Mouse (Mus musculus) embryonic facial prominence, embryonic 11.5 days (tissue): Measurements from ENCODE around the gene Nr2f2. TPM values are rescaled to one million over a fixed set of nuclear protein-coding genes. Genes with fewer than 3 reads are reported as not detected.
A peak's percentile ranks its signal among the peaks of the same experiment; 100 is the strongest.

Experiments
- ATAC-seq: fragments of 200-750 bp; cut with Nextera tagmentation; replicated peaks from 2 replicates; pipeline ENCODE4 v1.8.0; 2017; ENCODE audit warnings: low read depth; ENCODE audit not compliant: insufficient number of reproducible peaks, low FRiP score, low TSS enrichment
- DNase-seq: peaks from one replicate; pipeline ENCODE4 v3.0.0-alpha.2; 2015; ENCODE audit warnings: low spot score
- H3K27ac ChIP-seq: fragments of 300-500 bp; sonication (generic); replicated peaks from 2 replicates; pipeline ENCODE4 v1.5.1; 2014; ENCODE audit warnings: mild to moderate bottlenecking, low read depth, low read length, control low read depth
- H3K27me3 ChIP-seq: fragments of 300-500 bp; sonication (generic); 2 replicates; pipeline ENCODE4 v1.6.1; 2014; ENCODE audit warnings: mild to moderate bottlenecking, low read length, moderate library complexity, mixed read lengths; ENCODE audit not compliant: control insufficient read depth, insufficient read depth
- H3K36me3 ChIP-seq: fragments of 300-500 bp; sonication (generic); replicated peaks from 2 replicates; pipeline ENCODE4 v1.6.1; 2014; ENCODE audit warnings: low read depth, mild to moderate bottlenecking, low read length, moderate library complexity, mixed read lengths; ENCODE audit not compliant: control insufficient read depth, insufficient read depth
- H3K4me1 ChIP-seq: fragments of 300-500 bp; sonication (generic); 2 replicates; pipeline ENCODE4 v1.6.1; 2014; ENCODE audit warnings: low read length, mixed read lengths; ENCODE audit not compliant: control insufficient read depth, insufficient read depth
- H3K4me2 ChIP-seq: fragments of 300-500 bp; sonication (generic); 2 replicates; pipeline ENCODE4 v1.6.1; 2014; ENCODE audit warnings: low read depth, mild to moderate bottlenecking, control low read depth, low read length, moderate library complexity
- H3K4me3 ChIP-seq: fragments of 300-500 bp; sonication (generic); 2 replicates; pipeline ENCODE4 v1.5.1; 2014; ENCODE audit warnings: low read depth, low read length, control low read depth
- H3K9ac ChIP-seq: fragments of 300-500 bp; sonication (generic); replicated peaks from 2 replicates; pipeline ENCODE4 v1.6.1; 2014; ENCODE audit warnings: mild to moderate bottlenecking, control low read depth, low read length
- H3K9me3 ChIP-seq: fragments of 300-500 bp; sonication (generic); replicated peaks from 2 replicates; pipeline ENCODE4 v1.6.1; 2016; ENCODE audit warnings: mild to moderate bottlenecking, low read length, inconsistent platforms, mixed read lengths; ENCODE audit not compliant: control insufficient read depth
- WGBS: fragments of 180-500 bp; shearing (Covaris S2); extraction: QIAGEN DNeasy Blood & Tissue Kit; methylation state at CpG from one replicate; pipeline ENCODE4 v1.1.7; 2014; 5-methylcytosine and 5-hydroxymethylcytosine counted together
- polyA plus RNA-seq: library from polyadenylated mRNA; unstranded; fragments of >200 nt; fragmentation: Nextera tagmentation; extraction: Ambion mirVana; gene quantifications from 2 replicates; pipeline ENCODE4 v1.2.1, GENCODE M21; 2014

The Nr2f2 gene
- polyA plus RNA-seq, 1 experiment from 2014 or later: 114 TPM

DNA sequence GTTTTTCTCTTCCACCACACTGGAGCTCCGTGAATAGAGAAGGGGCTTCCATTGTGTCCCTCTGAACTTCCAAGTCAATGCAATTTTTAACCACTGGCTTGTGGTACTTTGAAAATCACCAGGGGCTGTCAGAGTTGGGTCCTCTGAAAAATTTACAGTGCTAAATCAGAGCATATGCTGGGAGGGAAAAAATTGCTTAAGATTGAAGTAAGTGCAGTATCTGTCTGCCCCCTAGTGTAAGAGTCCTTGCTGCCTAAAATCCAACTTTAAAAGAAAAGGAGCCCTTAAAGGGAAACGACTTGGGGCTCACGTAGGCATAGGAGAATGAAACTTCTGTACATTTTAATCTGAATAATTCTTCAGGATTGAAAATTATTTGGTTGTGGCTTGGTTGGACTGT is 1.7 kb downstream of the Nr2f2 start:
- peaks cover 9% of the 10 kb centered on the region for H3K27me3 ChIP-seq
- peak overlapping the region; percentile 75 for H3K27ac ChIP-seq
- ATAC-seq (no peak), DNase-seq (peak; percentile 85)
- H3K4me3 ChIP-seq: peak overlapping the region; percentile 41
- H3K9me3 ChIP-seq: no peaks in the 10 kb centered on the region
- H3K9ac ChIP-seq: peak overlapping the region; percentile 45
- no peaks in the 10 kb centered on the region for H3K36me3 ChIP-seq
- WGBS: 0% methylated on average over 3 of the region's 3 CpGs
- H3K4me1 ChIP-seq: peaks cover 4% of the 10 kb centered on the region; the same call in 1 of the 2 replicates
- peak overlapping the region; percentile 25 for H3K4me2 ChIP-seq

DNA sequence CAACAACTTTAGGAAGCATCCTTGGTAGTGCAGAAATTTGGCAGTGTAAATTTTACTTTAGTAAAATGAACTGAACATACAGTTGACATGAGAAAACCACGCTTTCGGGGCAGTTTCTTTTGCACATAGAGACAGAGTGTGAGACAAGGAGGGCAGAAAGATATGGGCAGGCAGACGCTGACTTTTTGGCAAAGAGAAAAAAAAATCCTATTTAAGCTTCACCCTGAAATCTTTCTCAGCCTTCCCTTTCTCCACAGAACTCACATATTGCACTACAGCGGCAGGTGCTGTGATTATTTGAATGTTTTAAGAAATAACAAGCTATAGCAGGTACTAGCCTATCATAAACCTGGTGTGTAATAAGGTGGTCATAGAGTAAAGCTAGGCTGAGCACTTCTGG is 3.2 kb downstream of the Nr2f2 start:
- H3K4me1 ChIP-seq: peaks cover 4% of the 10 kb centered on the region; the same call in 1 of the 2 replicates
- H3K4me3 ChIP-seq: peak overlapping the region; percentile 9
- H3K9ac ChIP-seq: peak overlapping the region; percentile 37; the same call in 1 of the 2 replicates
- WGBS: 18% methylated on average over 4 of the region's 4 CpGs
- ATAC-seq (no peak), DNase-seq (no peak)
- no peaks in the 10 kb centered on the region for H3K36me3 ChIP-seq
- H3K9me3 ChIP-seq: no peaks in the 10 kb centered on the region
- H3K27ac ChIP-seq: peak overlapping the region; percentile 20; the same call in 1 of the 2 replicates
- H3K4me2 ChIP-seq: peak overlapping the region; percentile 22
- peaks cover 2% of the 10 kb centered on the region for H3K27me3 ChIP-seq

DNA sequence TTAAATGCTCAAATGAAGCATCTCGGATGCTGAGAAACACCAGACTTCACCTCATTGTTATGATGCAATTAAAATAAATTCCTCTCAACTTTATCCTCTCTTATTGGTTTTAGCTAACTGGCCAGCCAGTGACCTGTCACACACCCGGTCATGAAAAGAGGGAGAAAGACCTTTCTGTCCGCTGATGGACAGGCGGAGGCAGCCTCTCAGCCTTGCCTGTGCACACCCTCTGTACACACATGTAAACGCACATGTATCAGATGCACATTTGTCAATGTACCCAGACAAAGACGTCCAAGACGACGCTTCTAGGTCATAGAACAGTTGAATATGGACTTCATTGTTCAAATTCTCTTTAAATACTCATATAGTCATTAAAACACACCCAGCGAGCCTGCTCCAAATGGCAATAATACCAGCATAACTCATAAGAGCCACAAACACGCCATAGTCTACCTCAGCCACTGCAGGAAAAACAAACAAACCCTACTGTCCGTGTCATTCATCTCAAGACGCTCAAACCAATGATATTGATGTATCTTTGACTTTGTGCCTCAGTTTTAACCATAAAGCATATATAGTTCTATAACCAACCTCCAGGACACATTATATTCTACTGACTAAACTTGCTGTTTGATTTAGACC is 3.9 kb downstream of the Nr2f2 start:
- no peaks in the 10 kb centered on the region for H3K36me3 ChIP-seq
- peak; percentile 18 for DNase-seq
- peak overlapping the region; percentile 75 for H3K4me2 ChIP-seq
- H3K27me3 ChIP-seq: no peaks in the 10 kb centered on the region; the same call in 1 of the 2 replicates
- H3K27ac ChIP-seq: peak overlapping the region; percentile 99; the same call in 1 of the 2 replicates
- no peak for ATAC-seq
- peaks cover 2% of the 10 kb centered on the region; the same call in 1 of the 2 replicates for H3K4me1 ChIP-seq
- H3K9ac ChIP-seq: peak overlapping the region; percentile 70
- no peaks in the 10 kb centered on the region for H3K9me3 ChIP-seq
- WGBS: 2% methylated on average over 12 of the region's 12 CpGs
- H3K4me3 ChIP-seq: peak overlapping the region; percentile 89

DNA sequence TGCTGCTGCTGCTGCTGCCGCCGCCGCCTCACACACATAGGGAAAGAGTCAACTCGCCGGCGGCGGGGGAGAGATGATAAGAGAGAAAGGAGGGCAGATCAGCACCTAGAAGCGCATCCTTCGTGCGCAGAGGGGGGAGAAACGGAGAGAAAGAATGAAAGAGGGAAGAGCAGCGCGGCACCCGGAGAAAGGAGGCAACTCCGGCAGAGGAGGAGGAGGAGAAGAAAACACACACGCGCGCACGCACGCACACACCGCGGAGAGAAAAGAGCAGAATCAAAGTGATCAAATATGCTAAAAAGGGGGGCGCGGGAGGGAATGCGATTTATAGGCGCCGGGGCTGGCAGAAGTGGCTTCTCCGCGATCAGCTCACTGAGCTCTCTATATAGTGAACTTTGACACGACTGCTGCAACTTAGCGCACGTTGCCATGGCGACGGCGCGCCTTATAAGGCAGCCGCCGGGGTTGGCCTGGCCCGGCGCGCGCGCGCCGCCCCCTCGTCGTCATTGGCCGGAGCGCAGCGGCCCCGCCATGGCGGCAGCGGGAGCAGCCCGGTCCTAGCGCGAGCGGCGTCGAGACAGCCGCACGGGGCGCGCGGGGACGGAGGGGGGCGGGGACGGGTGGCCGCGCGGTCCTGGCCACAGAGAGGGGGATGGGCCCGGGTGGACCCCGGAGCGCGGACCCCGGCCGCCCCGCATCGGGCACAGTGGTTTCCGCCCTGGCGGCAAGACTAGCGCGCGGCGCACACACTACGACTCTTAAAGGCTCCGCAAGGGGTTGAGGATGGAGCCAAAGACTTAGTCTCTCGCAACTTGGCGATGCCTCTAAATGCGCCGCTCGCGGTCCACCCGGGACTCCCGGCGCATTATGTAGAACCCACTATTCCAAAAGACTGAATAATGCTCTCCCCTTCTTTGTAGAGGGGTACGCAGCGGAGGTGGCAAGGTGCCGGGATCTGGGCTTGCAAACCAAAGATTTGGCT is 4.9 kb downstream of the Nr2f2 start:
- ATAC-seq (peak; percentile 86), DNase-seq (peak; percentile 99)
- no peaks in the 10 kb centered on the region for H3K4me1 ChIP-seq
- H3K9me3 ChIP-seq: no peaks in the 10 kb centered on the region
- H3K4me3 ChIP-seq: peak overlapping the region; percentile 89
- peak overlapping the region; percentile 99 for H3K27ac ChIP-seq
- WGBS: under 1% methylated on average over 82 of the region's 98 CpGs
- H3K9ac ChIP-seq: peak overlapping the region; percentile 98
- peak overlapping the region; percentile 75 for H3K4me2 ChIP-seq
- no peaks in the 10 kb centered on the region for H3K27me3 ChIP-seq
- H3K36me3 ChIP-seq: no peaks in the 10 kb centered on the region

DNA sequence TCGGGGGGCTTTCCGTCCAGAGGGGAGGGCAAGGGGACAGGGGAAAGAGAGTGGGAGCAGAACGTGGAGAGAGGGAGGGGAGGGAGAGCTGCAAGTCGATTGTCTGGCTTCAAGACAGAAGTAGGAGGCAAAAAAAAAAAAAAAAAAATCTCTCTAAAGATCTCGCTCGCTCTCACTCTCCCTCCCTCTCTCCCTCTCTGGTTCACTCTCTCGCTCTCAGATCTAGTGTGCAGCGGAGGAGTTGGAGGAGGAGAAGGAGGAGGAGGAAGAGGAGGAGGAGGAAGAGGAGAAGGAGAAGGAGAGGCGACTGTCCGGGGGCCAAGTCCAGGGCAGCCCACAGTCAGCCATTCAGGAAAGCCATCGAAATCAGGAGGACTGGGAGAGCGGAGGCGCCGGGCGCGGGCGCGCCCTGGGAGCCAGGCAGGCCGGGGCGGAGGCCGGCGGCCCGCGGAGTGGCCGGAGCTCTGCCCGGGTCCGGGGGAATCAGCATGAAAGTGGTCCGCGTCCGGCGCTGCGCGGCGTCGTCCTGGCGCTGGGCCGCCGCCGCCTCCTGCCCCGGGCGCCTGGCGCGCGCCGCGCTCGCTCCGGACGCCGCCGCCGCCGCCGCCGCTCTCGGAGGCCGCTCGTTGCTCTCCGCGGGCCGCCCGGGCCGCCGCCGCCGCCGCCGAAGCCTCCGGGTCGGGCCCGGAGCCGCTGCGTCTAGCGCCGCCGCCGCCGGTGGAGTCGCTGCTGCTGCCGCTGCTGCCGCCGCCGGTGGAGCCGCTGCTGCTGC is 5.7 kb downstream of the Nr2f2 start:
- ATAC-seq: no peak
- peak overlapping the region; percentile 89 for H3K4me3 ChIP-seq
- no peaks in the 10 kb centered on the region for H3K9me3 ChIP-seq
- H3K4me1 ChIP-seq: no peaks in the 10 kb centered on the region
- 1% methylated on average over 60 of the region's 84 CpGs for WGBS
- no peaks in the 10 kb centered on the region; the same call in 1 of the 2 replicates for H3K36me3 ChIP-seq
- peak; percentile 54 for DNase-seq
- H3K27ac ChIP-seq: peak overlapping the region; percentile 99
- peak overlapping the region; percentile 98 for H3K9ac ChIP-seq
- peak overlapping the region; percentile 75 for H3K4me2 ChIP-seq
- H3K27me3 ChIP-seq: no peaks in the 10 kb centered on the region

DNA sequence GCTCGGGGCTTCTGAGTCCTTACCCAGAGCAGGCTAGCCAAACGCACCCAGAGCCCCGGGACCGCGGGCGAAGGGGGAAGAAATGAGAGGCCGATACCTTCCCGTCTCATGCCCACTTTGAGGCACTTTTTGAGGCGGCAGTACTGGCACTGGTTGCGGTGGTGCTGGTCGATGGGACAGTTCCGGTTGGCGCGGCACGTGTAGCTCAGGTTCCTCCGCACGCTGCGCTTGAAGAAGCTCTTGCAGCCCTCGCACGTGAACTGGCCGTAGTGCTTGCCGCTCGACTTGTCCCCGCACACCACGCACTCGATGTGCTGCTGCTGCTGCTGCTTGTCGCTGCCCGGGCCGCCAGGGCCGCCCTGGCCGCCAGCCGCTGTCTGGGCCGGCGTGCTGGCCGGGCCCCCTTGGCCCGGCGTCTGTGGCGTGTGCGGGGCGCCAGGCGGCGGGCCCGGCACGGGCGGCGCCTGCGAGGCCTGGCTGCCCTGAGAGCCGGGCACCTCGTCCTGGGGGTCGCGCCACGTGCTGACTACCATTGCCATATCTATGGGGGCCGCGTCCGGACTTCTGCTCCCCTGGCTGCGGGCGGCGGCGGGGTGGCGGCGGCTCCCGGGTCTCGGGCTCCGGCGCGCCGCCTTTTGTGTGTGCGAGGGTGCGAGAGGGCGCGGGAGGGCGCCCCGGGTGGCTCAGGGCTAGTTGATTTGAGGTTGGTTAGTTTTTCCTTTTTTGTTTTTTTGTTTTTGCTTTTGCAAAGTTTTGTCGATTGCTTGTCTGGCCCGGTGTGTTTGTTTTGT is 6.5 kb downstream of the Nr2f2 start:
- peak; percentile 55 for DNase-seq
- H3K9ac ChIP-seq: peak overlapping the region; percentile 98
- H3K9me3 ChIP-seq: no peaks in the 10 kb centered on the region
- peak overlapping the region; percentile 75 for H3K4me2 ChIP-seq
- no peaks in the 10 kb centered on the region for H3K4me1 ChIP-seq
- peak overlapping the region; percentile 99 for H3K27ac ChIP-seq
- H3K27me3 ChIP-seq: no peaks in the 10 kb centered on the region
- no peaks in the 10 kb centered on the region; the same call in 1 of the 2 replicates for H3K36me3 ChIP-seq
- WGBS: under 1% methylated on average over 66 of the region's 75 CpGs
- ATAC-seq: no peak
- H3K4me3 ChIP-seq: peak overlapping the region; percentile 89
